ENCODE assay signal across 8 mouse cellular contexts in the genomic region with DNA sequence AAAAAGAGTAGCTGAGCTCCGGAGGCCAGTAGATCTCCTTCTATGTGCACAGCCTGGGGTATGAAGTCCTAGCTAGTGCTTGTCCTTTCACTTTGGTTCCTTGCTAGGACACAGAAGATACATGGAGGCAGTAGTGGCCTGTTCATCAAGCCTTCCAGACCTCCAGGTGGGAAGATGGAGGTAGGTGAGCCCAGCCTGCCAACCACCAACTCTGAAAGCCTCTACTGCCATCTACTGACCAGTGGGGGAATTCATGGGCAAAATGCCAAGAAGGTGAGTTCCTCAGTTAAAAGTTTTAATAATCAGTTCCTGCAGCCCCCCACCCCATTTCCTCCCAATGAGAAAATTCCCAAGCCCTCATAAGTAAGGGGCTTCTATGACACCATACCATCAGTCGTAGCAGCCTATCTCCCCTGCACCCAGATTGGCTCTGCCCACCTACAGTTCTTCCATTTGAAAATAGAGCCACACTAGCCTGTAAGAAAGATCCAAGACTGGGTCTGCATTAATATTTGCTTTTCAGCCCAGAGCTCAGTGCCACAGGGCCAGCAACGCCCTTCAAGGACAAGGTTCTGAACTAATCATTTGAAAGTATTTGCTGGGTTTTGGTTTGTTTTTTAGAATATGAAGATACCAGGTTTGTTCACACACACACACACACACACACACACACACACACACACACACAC.
DNase-seq lines count a peak whose midpoint lies in the region; ATAC-seq and TF ChIP-seq lines count a peak whose summit lies in the region.
"Had no signal": no experiment of that assay in that cellular context is flagged by ENCODE, and none has a peak within 500 bp of the region (broad histone marks: within the 10 kb centered on the region; RNA-seq: fewer than 3 reads in every experiment).

No protein-coding gene starts in this region.

- no peak for ATAC-seq in embryonic facial prominence, embryonic 14.5 days (ENCODE audit: low read depth)

- peak; percentile 60 for TF ChIP-seq CTCF in lung, adult 2 months (IDR thresholded peaks at IDR 0.05; ENCODE audit: insufficient read depth, low read length)

- no peaks in the 10 kb centered on the region for H3K27me3 ChIP-seq in embryonic facial prominence, embryonic 14.5 days (replicated peaks; ENCODE audit: control insufficient read depth, insufficient read depth, low read length)
- H3K27me3 ChIP-seq: stomach, embryonic 15.5 days had no signal

- no peaks in the 10 kb centered on the region for H3K9me3 ChIP-seq in embryonic facial prominence, embryonic 14.5 days (ENCODE audit: control insufficient read depth, low read length)
- H3K9me3 ChIP-seq: stomach, embryonic 15.5 days had no signal

- no peak overlapping the region for H3K4me3 ChIP-seq in embryonic facial prominence, embryonic 14.5 days (ENCODE audit: low read depth, low read length)
- no peak overlapping the region for H3K4me3 ChIP-seq in lung, adult 2 months (replicated peaks; ENCODE audit: extremely low read depth, low read depth, low read length)
- H3K4me3 ChIP-seq: stomach, embryonic 15.5 days had no signal

- H3K4me1 ChIP-seq in embryonic facial prominence, embryonic 14.5 days (ENCODE audit: control insufficient read depth, insufficient read depth, low read length) = peaks cover 10% of the 10 kb centered on the region
- H3K4me1 ChIP-seq in lung, adult 2 months (ENCODE audit: control insufficient read depth, insufficient read depth, low read length) = no peaks in the 10 kb centered on the region

- no peak for TF ChIP-seq POLR2A in lung, adult 2 months (IDR thresholded peaks at IDR 0.05; ENCODE audit: borderline replicate concordance, extremely low read depth, low read depth, low read length)

- H3K27ac ChIP-seq in embryonic facial prominence, embryonic 14.5 days (replicated peaks; ENCODE audit: low read depth, low read length) = no peak overlapping the region
- H3K27ac ChIP-seq: stomach, embryonic 15.5 days had no signal

- WGBS in embryonic facial prominence, embryonic 14.5 days = 56% methylated on average over 3 of the region's 3 CpGs
- WGBS in lung, adult 2 months = 74% methylated on average over 3 of the region's 3 CpGs

- no peaks in the 10 kb centered on the region for H3K36me3 ChIP-seq in embryonic facial prominence, embryonic 14.5 days (ENCODE audit: control insufficient read depth, insufficient read depth, low read length)
- H3K36me3 ChIP-seq: stomach, embryonic 15.5 days had no signal

- DNase-seq in ovary, postnatal 14 days (ENCODE audit: low spot score) = peak; percentile 49
- no peak for DNase-seq in ovary, adult 18-20 months (ENCODE audit: low spot score)
- DNase-seq in adrenal gland, adult (ENCODE audit: inconsistent age in 2 of 2, low spot score in 1 of 2) = peak; percentile 17 to 78
- peak; percentile 24 for DNase-seq in embryonic facial prominence, embryonic 14.5 days (ENCODE audit: low spot score)
- peak; percentile 14 to 55 for DNase-seq in kidney, postnatal 36 days
- peak; percentile 35 for DNase-seq in lung, adult 2 months
- DNase-seq in spleen, adult 12 weeks (ENCODE audit: low spot score) = peak; percentile 56

- H3K9ac ChIP-seq in embryonic facial prominence, embryonic 14.5 days (ENCODE audit: low read depth, low read length) = no peak overlapping the region
- H3K9ac ChIP-seq: stomach, embryonic 15.5 days had no signal

- no peak overlapping the region for H3K4me2 ChIP-seq in embryonic facial prominence, embryonic 14.5 days (ENCODE audit: low read depth, low read length)
- H3K4me2 ChIP-seq: stomach, embryonic 15.5 days had no signal
